Mouse (Mus musculus) kidney, postnatal 14 days (tissue): ENCODE results near the gene Gsta1.
A peak's percentile ranks its signal among the peaks of the same experiment; 100 is the strongest.
"Not testable (repeated sequence)": the region's sequence is repeated elsewhere in the genome, so short reads cannot be mapped to it uniquely, and the experiment has no call there.

Source experiments
- DNase-seq: peaks from one replicate; pipeline ENCODE4 v3.0.0; 2022; ENCODE audit warnings: mixed read lengths

Gene Gsta1

DNA sequence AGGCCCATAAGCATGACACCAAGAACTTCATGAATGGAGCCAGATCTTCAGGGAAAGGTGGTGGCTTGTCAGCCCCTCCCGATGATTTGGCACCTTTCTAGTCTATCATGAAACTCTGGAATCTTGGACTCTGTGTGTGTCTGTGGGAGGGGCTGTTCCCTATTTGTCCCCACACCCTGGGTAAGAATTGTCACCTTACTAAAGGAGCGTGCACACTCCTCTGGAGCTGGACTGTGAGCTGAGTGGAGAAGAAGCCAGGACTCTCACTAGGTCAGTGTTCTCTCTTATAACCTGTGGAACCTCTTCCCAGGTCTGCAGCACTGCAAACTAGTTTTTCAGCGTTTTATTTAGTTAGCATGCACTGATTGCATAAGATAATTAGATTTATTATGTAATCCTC is at the start of gene Gsta1:
Gene Gsta1 (plus strand): TSS at position 196 of the 400 bp plus-strand sequence.
- not testable (repeated sequence) for DNase-seq

DNA sequence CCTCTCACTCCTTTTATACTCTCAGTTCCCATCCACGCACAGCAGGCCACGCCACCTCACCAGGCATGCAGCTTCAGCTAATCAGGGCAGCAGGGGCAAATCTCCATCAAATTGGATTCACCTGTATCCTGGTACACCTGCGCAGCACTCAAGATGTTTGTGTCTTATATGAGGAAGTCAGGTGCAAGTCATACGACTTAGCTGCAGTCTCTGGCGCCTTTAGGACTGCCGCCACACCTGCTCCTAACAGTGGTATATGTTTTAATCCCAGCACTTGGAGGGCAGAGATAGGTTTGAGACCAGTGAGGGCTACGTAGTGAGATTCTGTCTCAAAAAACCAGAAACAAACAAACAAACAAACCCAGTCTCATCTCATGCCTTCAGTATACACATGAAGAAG is 48.0 kb upstream of the Gsta1 start, which contains the start of gene Gsta4:
Gene Gsta4 (plus strand): TSS at position 301 of the 400 bp plus-strand sequence.
- DNase-seq: not testable (repeated sequence)

DNA sequence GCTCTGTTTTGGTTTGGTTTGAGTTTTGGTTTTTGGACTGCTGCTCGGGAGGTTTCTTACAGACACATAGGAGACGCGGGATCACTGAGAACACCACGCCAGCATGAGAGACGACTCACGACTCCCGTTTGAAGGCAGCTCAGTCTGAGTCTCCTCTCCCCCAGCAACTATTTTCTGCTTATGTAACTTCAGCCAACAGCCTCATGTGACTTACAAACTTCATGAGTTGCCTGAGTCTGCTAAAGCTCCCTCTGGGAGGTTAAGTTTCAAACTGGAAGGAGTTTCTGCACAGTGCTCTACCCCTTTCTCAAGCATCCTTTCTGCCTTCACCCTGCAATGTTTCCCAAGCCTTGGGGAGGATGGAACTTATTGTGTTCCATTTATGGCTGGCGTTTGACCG is 44.8 kb upstream of the Gsta1 start:
- no peak for DNase-seq

DNA sequence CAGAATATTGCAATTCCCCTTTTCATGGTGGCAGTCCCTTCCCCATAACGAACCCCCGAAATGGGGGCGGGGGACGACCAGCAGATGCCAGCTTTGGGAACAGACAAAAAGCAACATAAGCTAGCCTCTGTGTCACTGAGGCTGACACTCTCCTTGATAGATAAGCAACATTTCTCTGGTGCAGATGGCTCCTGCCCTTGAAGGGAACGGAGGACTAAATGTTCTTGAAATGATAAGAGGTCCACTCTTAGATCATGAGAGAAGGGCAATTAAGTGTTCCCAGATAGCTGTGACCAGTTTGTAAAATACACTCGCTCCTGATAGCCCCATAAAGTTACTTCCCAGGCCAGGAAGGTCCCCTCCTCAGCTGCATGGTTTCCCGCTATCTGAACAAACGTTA is 41.5 kb upstream of the Gsta1 start:
- no peak for DNase-seq

DNA sequence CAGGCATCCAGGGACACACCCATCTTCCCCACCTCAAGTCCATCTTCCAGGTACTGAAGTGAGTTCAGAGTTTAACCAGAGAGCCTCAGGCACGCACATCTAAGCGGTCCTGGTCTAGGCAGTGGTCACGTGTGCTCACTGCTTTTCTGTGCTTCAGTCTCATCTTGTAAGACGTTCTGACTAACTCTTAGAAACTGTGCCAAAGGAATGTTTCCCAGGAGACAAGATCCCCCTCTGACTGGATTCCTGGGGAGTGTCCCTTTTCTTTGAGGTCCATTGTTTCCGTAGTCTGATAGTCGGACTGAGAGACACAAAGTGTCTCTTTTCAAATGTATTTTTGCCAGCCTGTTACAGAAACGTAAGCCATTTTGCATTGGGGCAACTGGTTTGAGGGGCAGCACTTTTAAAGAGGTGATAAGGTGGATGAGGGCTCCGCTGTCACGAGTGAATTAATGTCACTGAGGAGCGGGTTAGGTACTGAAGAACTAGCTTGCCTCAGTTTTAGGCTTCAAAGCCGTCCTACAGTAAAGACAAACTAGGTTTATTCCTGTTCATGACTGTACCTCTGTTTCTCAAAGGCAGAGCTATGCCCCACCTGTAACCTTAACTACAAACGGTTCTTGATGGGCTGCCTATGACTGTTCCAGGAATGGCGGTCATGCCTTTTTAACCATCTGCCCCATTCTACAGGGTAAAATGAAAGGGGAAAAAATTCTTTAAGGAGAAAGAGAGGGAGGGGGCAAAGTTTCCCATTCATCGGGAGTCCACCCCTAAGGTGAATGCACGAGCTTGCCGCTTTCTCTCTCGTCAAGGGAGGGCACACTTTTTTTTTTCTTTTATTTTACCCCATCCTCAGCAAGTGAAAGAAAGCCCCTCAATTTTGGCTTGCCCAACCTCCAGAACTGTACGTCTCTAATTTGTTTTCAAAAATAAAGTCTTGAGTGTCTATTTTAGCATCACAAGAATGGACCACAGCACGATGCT is 39.5 kb upstream of the Gsta1 start:
- DNase-seq: peak; percentile 30

DNA sequence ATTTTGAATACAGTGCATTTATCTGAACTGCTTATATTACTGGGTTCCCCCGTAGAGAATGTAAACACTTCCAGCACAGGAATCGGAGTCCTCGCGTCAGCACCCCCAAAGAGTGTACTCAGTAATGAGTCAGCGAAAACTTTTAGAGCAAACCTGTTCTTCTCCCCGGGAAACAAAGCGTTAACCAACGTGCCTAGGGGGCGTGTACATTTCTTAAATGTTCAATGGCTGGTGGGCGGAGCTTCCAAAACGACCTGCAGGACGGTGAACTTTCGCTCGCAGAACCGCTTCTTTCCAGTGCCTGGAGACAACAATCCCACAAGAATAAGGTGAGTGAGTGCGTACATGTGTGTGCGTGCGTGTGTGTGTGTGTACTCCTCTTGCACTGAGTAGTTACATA is 38.7 kb upstream of the Gsta1 start:
- peak; percentile 85 for DNase-seq

DNA sequence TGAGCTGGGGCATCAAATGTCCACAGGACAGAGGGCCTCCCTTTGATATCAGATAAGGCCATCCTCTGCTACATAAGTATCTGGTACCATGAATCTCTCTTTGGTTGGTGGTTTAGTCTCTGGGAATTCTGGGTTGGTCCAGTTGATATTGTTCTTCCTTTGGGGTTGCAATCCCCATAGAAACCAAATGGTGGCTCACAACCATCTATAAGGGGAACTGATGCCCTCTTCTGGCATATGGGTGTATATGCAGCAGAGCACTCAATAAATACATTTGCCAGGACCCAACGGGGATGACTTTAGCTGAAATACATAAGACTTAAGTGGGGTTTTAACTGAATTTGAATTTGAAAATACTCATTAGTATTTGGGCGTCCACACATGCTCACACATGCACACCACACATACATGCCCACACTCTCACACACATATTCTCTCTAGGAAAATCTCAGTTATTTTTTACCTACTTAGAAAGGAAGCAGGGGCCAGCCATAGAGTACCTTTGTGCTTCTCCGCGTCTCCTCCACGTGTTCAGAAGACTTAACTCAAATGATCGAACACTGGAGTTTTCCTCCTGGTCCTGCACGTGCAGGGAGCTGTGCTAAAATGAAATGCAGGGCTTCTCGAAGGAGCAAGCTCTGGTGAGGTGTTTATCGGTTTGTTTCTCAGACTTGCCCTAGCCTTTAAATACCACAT is 36.4 kb upstream of the Gsta1 start:
- DNase-seq: peak; percentile 71

DNA sequence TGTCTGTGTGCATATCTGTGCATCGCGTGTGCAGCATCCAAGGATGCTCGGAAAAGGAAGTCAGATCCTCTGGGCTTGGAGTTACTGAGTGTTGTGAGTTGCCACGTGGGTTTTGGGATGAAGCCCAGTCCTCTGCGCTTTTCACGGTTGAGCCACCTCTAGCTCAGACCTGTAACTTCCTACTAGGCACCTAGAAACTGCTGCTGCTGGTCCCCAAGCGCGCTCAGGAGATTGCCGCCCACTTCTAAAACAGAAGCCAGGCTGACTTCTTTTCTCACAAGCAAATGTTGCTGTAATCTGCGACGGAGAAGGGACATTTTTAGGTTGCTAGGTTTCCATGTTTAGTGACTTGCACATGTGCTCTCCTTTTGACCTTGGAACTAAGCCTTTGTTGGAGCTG is 35.4 kb upstream of the Gsta1 start:
- DNase-seq: no peak

DNA sequence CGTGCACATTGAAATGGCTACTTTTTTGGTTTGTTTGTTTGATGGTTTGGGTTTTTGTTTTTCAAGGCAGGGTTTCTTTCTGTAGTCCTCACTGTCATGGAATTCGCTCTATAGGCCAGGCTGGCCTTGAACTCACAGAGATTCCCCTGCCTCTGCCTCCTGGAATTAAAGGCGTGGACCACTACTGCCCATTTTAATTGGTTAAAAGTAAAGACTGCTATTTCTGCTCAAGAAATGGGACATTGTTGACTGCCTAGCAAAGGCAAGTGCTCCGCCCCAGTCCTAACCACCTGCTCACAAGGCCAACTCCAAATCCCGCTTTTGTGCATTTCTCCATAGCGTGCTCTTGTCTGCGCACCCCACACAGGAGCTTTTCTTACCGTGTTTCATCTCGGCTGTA is 32.7 kb upstream of the Gsta1 start:
- DNase-seq: no peak

DNA sequence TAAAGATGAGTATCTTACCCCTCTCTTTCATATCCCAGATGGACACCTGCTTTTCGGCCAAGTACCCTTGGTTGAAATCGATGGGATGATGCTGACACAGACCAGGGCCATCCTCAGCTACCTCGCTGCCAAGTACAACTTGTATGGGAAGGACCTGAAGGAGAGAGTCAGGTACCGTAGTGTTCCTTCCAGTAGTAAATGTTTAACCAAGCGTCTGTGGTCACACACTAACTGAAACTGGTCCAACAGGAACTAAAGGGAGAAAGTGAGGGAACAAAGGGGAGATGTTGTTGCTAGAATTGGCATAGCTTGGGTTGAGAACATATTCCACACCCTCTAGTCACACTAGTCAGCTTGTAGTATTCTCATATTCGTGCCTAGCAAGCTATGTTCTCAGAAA is 26.3 kb upstream of the Gsta1 start:
- peak; percentile 37 for DNase-seq

DNA sequence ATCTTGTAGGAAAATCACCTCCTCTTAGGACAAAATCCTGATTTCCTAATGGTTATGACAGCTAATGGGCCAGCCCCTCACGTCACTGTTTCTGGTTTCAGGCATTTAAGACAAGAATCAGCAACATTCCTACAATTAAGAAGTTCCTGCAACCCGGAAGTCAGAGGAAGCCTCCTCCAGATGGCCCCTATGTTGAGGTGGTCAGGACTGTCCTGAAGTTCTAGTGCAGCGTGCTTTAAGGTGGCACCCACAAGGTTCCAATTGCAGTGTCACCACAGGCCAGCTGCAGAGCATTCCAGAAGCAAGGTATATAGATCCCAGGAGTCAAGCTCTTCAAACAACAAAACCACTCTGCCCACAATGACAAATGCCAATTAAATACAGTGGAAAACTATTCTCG is 21.5 kb upstream of the Gsta1 start:
- DNase-seq: no peak

DNA sequence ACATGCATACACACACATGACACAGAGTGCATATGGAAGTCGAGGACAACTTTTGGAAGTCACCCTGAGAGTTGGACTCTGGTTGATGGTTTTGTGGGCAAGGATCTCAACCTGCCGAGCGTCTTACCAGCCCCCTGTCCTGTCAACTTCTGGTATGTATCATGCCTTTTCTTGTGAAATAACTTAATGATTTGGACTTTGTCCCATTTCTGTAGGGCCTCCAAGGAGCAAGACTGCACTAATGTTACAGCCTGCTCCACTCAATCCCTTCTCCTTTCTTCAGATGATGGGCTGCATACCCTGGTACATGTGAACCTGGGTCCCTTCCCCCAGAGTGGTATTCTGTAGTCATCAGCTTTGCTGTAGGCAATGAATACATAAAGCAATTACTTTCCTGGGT is 20.4 kb upstream of the Gsta1 start:
- no peak for DNase-seq

DNA sequence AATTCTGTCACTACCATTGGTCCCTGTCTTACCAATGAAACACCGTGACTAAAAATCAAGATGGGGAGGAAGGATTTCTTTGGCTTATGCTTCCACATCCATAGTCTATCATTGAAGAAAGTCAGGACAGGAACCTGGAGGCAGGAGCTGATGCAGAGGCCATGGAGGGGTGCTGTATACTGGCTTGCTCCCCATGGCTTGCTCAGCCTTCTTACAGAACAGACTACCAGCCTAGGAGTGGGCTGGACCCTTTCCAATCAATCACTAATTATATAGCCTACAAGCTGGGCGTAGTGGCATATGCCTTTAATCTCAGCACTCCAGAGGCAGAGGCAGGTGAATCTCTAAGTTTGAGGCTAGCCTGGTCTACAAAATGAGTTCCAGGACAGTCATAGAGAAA is 19.6 kb upstream of the Gsta1 start:
- DNase-seq: no peak

DNA sequence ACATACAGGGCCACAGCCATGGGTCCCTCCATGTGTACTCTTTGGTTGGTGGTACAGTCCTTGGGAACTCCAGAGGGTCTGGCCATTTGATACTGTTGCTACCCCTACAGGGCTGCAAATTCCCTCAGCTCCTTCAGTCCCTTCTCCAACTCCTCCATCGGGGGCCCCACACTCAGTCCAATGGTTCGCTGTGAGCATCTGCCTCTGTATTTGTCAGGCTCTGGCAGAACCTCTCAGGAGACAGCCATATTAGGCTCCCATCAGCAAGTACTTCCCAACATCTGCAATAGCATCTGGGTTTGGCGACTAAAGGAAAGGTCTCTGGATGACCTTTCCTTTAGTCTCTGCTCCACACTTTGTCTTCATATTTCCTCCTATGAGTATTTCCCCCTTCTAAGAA is 18.9 kb upstream of the Gsta1 start:
- no peak for DNase-seq

DNA sequence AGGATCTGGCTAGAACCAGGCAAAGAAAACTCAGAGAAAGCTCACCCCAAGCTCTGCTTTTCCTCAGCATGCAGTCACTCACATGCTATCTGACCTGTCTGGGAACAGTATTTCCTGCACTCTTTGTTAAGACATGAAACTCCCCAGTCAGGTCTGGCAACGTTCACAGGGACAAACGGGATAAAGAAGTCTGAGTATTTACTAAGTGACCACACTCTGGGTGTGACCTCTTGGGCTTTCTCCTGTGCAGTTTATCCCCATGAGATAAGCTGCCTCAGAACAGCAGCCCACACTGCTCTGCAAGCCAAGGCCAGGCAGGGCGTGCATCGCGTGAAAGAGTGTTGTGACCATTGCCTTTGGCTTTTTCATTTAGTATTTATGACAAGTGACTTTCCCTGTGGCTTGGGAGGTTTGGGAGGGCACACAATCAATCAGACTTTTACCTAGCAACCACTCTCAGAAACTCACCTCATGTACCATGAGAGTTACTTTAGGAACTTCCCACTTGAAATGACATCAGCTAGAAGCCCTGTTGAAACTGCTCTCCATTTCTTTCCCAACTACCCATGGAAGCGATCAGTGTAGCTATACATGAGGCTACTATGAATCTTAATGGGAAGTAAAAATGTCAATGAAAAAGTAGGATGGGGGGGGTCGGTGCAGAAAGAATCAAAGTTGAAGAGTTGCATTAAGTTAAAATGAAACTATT is 18.0 kb upstream of the Gsta1 start:
- no peak for DNase-seq

DNA sequence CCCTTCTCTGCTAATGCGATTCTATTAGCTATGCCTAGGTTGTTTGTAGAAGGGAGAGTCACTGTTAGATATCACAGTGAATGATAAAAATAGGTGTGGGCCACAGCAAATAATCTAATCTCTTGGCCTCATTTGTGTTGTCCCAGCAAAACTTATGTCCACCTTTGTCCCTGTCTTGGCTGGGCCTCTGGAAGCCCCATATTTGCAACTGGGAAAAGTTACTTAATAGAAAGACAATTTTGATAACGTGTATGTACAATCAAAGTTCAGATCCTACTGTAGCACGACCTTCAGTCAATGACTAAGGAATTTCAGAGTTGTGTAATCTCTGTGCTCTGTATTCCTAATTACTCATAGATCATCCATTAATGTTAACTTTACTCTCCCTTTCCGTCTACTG is 13.4 kb upstream of the Gsta1 start:
- DNase-seq: no peak

DNA sequence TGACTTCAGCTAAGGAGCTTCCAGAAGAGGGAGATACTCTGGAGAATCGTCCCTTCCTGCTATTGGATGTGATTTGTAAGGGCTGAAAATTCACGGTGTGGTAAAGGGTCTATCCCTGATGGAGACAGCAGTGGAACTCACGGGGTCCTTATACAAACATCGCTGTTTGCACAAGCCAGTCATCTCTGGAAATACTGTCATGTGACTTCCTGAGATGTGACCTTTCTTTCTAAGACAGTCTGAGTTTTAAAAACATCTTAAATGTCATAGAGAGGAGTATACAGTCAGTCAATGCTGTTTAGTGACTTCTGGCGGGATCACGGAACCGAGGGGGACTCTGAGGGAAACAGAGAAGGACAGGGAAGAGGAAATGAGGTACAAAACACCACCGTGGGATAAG is 7.8 kb upstream of the Gsta1 start:
- DNase-seq: no peak

DNA sequence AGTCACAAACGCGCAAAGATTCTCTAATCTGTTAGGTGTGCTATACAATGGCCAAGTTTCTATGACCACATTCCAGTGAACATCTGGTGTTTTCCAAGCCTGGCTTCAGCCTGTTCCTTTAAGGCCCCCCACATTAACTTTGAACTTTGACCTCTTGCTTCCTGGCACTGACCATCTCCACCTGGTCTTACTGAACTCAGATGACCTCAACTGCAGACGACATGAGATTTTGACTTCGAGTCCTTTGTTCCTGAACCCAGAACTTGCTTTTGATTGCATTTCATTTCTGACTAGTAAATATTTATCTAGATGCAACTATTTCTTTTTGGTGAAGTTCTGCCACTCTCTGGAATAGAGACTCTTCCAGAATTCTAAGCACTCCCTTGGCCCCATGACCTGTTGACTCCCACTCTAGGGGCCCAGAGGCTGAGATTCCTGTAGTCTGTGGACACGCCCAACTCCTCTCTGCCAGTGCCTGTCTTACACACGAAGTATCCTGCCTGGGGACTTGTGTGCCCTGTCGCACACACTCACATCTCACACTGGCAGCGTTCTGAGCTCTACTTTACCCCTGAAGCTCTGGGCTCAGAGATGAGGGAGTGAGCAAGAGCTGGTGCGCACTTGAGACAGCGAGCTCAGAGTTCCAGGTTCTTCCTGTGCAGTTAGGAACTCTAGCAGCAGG is 7.1 kb upstream of the Gsta1 start:
- DNase-seq: peak; percentile 19

DNA sequence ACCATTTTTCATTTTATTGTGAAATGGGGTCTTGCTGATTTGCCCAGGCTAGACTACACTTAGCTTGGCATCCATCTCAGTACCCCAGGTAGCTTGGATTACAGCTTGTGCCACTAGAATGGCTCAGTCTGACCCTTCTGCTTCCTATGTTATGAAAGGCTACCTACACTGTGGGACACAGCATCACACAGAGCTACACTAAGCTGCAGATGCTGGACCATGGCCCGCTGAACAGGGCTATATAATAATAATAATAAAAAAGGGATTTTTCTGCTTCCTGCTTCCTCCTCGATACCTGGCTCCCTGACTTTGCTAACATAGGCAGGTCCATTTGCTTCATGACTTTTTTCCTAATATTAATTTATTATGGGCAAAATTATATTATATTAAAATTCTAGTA is 6.0 kb upstream of the Gsta1 start:
- no peak for DNase-seq

DNA sequence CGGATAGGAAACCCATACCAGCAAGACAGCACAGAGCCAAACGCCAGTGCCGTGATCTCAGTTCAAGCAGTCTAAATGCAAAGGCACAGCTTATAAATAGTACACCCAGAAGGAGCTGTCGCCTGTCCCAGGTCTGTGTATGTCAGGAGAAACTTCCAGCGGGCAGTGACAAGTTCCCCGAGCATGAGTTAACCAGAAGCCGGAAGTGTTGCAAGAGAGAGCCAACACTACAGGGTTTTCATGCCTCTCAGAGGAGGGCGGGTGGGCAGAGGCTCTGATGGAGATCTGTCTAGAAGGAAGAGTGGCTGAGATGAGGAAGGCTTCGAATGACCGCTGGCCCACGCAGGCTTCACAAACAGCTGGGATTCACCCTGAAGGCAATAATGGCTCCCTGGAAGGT is 5.2 kb upstream of the Gsta1 start:
- DNase-seq: no peak

DNA sequence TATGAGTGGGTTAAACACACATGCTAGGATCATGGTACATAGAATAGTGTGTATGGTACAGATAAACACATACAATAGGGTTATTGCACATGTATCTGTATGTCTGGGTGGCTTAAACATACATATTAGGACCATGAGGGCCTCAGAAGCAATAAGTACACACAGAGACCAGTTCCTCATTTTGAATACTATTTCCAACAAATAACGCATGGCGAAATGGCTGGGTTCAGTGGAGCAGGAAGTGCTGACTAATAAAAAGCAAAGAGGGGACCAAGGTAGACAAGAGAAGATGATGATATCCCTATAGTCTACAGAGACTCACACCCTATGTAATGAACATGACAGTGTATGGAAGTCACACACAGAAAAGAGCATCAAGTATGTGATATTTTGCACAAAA is 2.3 kb upstream of the Gsta1 start:
- no peak for DNase-seq

DNA sequence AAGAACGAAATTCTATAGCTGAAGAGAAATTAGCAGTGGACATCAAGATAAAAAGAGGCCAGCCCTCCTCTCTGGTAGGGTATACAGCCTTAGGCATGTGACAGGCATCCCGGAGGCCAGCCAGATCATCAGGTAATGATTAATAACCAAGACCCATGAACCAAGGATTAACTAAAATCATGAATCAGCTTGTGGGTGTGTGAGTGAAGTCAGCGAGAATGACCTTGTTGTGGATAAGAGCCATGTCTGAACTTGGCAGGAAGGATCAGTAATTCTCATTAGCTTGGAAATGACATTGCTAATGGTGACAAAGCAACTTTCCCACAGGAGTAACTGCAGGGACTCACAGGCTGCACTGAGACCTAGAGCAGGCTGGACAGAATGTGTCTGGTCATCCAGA is 798 bp upstream of the Gsta1 start:
- DNase-seq: peak; percentile 61
